Mouse (Mus musculus) thymus, postnatal 4 days (tissue): ENCODE measurements around the gene Gria1.

ENCODE experiments used
- DNase-seq: peaks from one replicate; pipeline ENCODE4 v3.0.0; 2021

The Gria1 gene

GRCm38 (mm10) chr11:57306116-57306515 lies 294.9 kb downstream of the Gria1 start:
- no peak for DNase-seq

GRCm38 (mm10) chr11:57306892-57307291 lies 295.7 kb downstream of the Gria1 start:
- DNase-seq = no peak

GRCm38 (mm10) chr11:57317063-57317462 lies 305.9 kb downstream of the Gria1 start:
- no peak for DNase-seq

GRCm38 (mm10) chr11:57317478-57317877 lies 306.3 kb downstream of the Gria1 start:
- no peak for DNase-seq

- DNase-seq = no peak
These were observed 308.2 kb downstream of the Gria1 start for GRCm38 (mm10) chr11:57319374-57319773.

GRCm38 (mm10) chr11:57324099-57324498 lies 312.9 kb downstream of the Gria1 start:
- no peak for DNase-seq
